Mouse (Mus musculus) forebrain, embryonic 12.5 days (tissue): ENCODE data around the gene Retn. TPM values are rescaled to one million over a fixed set of nuclear protein-coding genes. Genes with fewer than 3 reads are reported as not detected.

ENCODE experiments used
- ATAC-seq: fragments of 200-750 bp; cut with Nextera tagmentation; 2 replicates; pipeline ENCODE4 v1.8.0; 2017; ENCODE audit warnings: moderate TSS enrichment; ENCODE audit not compliant: low FRiP score
- H3K27ac ChIP-seq: fragments of 300-500 bp; sonication (generic); 2 replicates; pipeline ENCODE4 v1.5.1; 2016; ENCODE audit warnings: mild to moderate bottlenecking
- H3K27me3 ChIP-seq: fragments of 300-500 bp; sonication (generic); 2 replicates; pipeline ENCODE4 v1.6.1; 2016; ENCODE audit warnings: mild to moderate bottlenecking
- H3K36me3 ChIP-seq: fragments of 300-500 bp; sonication (generic); replicated peaks from 2 replicates; pipeline ENCODE4 v1.6.1; 2016; ENCODE audit warnings: mild to moderate bottlenecking
- H3K4me1 ChIP-seq: fragments of 300-500 bp; sonication (generic); 2 replicates; pipeline ENCODE4 v1.6.1; 2016
- H3K4me2 ChIP-seq: fragments of 300-500 bp; sonication (generic); 2 replicates; pipeline ENCODE4 v1.6.1; 2016; ENCODE audit warnings: mild to moderate bottlenecking, moderate library complexity
- H3K4me3 ChIP-seq: fragments of 300-500 bp; sonication (generic); replicated peaks from 2 replicates; pipeline ENCODE4 v1.5.1; 2016; ENCODE audit warnings: mild to moderate bottlenecking
- H3K9ac ChIP-seq: fragments of 300-500 bp; sonication (generic); 2 replicates; pipeline ENCODE4 v1.6.1; 2016; ENCODE audit warnings: mild to moderate bottlenecking
- H3K9me3 ChIP-seq: fragments of 300-500 bp; sonication (generic); 2 replicates; pipeline ENCODE4 v1.6.1; 2016
- WGBS: fragments of 180-500 bp; shearing (Covaris S2); methylation state at CpG from one replicate; pipeline ENCODE4 v1.1.7; 2016; 5-methylcytosine and 5-hydroxymethylcytosine counted together
- polyA plus RNA-seq: library from polyadenylated mRNA; unstranded; fragments of >200 nt; fragmentation: Nextera tagmentation; extraction: Ambion mirVana; gene quantifications from 2 replicates; pipeline ENCODE4 v1.2.1, GENCODE M21; 2016

Retn gene
- polyA plus RNA-seq, 1 experiment from 2014 or later: 0.32 TPM

DNA sequence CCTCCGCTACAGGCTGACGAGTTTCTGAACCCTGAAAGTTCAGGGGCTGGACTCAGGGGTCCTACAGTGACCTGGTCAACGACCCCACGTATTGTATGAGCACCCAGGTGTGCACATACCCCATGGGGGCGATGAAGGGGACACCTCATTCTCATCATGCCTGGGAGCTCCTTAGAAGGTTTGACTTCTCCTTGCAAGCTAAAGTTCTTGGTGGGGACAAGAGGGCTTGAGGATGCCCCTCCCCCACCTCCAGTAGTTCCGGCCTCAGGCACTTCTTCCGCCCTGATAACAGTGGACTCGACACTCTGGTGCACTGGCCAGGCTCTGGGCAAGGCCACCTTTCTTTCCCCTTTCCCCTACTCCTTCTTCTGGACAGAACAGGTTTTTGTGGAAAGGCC, 24.1 kb upstream of the Retn start:
- Histone ChIP-seq H3K9ac (peak overlapping the region; percentile 56; the same call in 1 of the 2 replicates), H3K4me1 (peaks cover 9% of the 10 kb centered on the region), H3K9me3 (no peaks in the 10 kb centered on the region), H3K27me3 (peaks cover 20% of the 10 kb centered on the region), H3K27ac (no peak overlapping the region), H3K4me2 (peak overlapping the region; percentile 77), H3K4me3 (peak overlapping the region; percentile 57), H3K36me3 (no peaks in the 10 kb centered on the region)
- 25% methylated on average over 8 of the region's 8 CpGs for WGBS
- ATAC-seq: peak; percentile 15; the same call in 1 of the 2 replicates

DNA sequence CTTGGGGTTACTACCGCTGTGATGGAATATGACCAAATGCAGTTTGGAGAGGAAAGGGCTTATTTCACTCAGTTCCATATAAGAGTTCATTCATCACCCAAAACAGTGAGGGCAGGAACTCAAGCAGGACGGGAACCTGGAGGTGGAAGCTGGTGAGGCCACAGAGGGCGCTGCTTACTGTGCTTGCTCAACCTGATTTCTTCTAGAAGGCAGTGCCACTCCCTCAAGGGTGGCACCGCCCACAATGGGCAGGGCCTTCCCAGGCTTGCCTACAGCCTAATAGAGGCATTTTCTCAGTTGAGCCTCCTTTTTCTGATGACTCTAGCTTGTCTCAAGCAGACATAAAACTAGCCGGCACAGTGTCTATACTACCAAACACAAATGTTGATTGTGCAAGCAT, 9.8 kb upstream of the Retn start:
- H3K9ac ChIP-seq: no peak overlapping the region
- H3K4me1 ChIP-seq: no peaks in the 10 kb centered on the region
- no peak overlapping the region for H3K27ac ChIP-seq
- no peak for ATAC-seq
- no peaks in the 10 kb centered on the region for H3K36me3 ChIP-seq
- H3K4me3 ChIP-seq: no peak overlapping the region
- WGBS: 31% methylated on average over 5 of the region's 5 CpGs
- H3K4me2 ChIP-seq: no peak overlapping the region
- no peaks in the 10 kb centered on the region for H3K27me3 ChIP-seq
- H3K9me3 ChIP-seq: no peaks in the 10 kb centered on the region

DNA sequence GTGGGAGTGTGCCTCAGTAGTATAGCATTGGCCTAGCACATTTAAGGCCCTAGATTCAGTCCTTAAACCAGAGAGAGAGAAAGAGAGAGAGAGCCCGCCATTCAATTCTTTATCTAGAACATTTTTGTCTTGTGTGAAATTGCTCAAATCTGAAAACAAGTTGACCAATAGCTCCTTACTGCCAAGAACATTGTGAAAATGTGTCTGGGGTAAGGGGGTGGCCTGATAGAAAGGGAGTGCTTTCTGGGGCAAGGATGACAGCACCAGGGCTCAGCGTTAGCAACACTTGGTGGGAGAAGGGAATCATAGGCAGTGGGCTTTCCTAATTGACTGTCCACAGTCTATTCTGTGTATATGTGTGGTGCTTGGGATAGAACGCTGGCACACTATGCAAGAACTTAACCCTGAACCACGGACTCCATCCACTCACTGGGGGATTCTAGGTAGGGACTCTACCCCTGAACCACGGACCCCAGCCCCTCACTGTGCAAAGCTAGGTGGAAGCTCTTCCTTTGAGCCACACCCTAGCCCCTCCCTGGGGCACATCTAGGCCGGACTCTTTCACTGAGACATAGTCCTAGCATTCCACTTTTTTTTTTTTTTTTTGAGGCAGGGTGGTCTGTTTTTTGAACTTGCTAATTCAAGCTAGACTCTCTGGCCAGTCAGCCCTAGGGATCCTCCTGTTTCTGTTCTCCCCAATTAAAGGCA, 8.6 kb upstream of the Retn start:
- Histone ChIP-seq H3K4me3 (no peak overlapping the region), H3K4me1 (no peaks in the 10 kb centered on the region), H3K27ac (no peak overlapping the region), H3K27me3 (no peaks in the 10 kb centered on the region), H3K4me2 (no peak overlapping the region), H3K9ac (no peak overlapping the region), H3K9me3 (no peaks in the 10 kb centered on the region), H3K36me3 (no peaks in the 10 kb centered on the region)
- ATAC-seq: no peak
- WGBS: 83% methylated on average over 6 of the region's 6 CpGs

DNA sequence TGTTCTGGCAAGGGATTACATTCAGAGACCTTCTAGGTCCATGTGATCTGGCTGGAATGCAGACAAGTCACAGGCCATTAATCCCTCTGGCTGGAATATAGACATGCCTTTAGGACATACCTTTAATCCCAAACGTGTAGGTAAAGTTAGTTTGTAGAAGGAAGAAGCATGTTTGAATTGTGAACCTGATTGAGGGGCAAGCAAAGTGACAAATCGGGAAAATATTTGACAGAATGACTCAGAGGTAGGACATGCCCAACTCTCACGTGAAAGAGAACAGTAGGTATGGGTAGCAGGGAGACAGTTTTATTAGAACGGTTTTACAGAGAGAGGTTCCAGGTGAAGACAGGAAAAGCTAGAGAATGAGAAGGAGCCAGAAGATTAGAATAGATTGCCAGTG, 8.0 kb upstream of the Retn start:
- Histone ChIP-seq H3K4me1 (no peaks in the 10 kb centered on the region), H3K27ac (no peak overlapping the region), H3K9ac (no peak overlapping the region), H3K27me3 (no peaks in the 10 kb centered on the region), H3K4me3 (no peak overlapping the region), H3K36me3 (no peaks in the 10 kb centered on the region), H3K9me3 (no peaks in the 10 kb centered on the region), H3K4me2 (no peak overlapping the region)
- ATAC-seq: no peak
- 79% methylated on average over 4 of the region's 4 CpGs for WGBS

DNA sequence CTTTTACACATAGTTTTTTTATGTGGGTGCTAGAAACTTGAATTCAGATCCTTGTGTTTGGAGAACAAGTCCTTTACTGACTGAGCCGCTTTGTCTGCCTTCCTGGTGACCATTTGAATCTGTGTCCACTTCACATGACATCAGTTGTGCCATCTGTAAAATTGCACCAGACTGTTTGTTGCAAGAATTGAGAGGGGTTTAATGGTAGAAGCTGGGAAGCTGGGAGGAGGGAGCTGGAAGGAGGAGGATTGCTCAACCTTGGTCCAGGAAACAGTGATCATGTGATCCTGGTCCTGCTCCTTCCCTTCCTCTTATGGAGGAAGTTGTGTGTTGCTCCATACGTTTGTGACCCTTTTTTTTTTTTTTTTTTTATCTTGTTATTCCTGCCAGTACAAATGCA, 7.3 kb upstream of the Retn start:
- H3K9ac ChIP-seq: no peak overlapping the region

DNA sequence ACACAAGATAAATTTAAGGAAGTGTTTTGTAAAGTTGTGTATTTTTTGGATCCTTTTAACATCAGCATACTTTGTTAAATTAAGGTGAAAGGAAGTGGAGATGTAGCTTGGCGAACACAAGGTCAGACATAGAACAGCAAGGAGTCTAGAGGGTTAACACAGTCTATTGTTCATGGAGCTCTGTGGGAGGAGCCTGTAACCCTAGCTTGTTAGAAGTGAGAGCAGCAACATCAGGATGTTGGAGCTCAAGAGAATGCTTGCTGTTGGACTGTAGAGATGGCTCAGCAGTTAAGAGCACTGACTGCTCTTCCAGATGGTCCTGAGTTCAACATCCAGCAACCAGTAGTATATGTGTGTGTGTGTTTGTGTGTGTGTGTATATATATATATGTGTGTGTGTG, 6.6 kb upstream of the Retn start:
- Histone ChIP-seq H3K4me1 (no peaks in the 10 kb centered on the region), H3K27ac (no peak overlapping the region), H3K4me3 (no peak overlapping the region), H3K9me3 (no peaks in the 10 kb centered on the region), H3K4me2 (no peak overlapping the region), H3K36me3 (no peaks in the 10 kb centered on the region), H3K9ac (no peak overlapping the region), H3K27me3 (no peaks in the 10 kb centered on the region)
- WGBS: 35% methylated on average over 1 of the region's 1 CpGs
- ATAC-seq: no peak

More for the DNA sequence above, 7.3 kb upstream of the Retn start:
- WGBS: 73% methylated on average over 2 of the region's 2 CpGs
- Histone ChIP-seq H3K4me1 (no peaks in the 10 kb centered on the region), H3K27me3 (no peaks in the 10 kb centered on the region), H3K9me3 (no peaks in the 10 kb centered on the region), H3K4me2 (no peak overlapping the region), H3K36me3 (no peaks in the 10 kb centered on the region), H3K4me3 (no peak overlapping the region), H3K27ac (no peak overlapping the region)
- no peak for ATAC-seq

DNA sequence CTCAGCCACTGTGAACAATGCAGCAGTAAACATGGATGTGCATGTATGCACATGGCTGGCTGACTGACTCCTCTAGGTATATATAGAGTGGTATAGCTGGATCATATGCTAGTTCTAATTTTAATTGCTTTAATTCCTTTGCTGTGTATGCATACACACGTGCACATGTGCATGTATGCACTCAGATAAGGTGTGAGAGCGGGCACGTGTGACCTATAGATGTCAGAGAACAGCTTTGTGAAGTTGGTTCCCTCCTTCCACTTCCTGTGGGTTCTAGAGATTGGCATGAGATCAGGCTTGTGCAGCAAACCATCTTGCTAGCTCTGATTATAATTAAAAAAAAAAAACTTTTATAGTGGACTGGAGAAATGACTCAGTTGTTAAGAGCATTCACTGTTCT, 2.7 kb upstream of the Retn start:
- Histone ChIP-seq H3K27me3 (no peaks in the 10 kb centered on the region), H3K4me2 (no peak overlapping the region), H3K4me3 (no peak overlapping the region), H3K9me3 (no peaks in the 10 kb centered on the region), H3K4me1 (peaks cover 10% of the 10 kb centered on the region), H3K9ac (no peak overlapping the region), H3K36me3 (no peaks in the 10 kb centered on the region), H3K27ac (no peak overlapping the region)
- ATAC-seq: no peak
- WGBS: 71% methylated on average over 3 of the region's 3 CpGs

DNA sequence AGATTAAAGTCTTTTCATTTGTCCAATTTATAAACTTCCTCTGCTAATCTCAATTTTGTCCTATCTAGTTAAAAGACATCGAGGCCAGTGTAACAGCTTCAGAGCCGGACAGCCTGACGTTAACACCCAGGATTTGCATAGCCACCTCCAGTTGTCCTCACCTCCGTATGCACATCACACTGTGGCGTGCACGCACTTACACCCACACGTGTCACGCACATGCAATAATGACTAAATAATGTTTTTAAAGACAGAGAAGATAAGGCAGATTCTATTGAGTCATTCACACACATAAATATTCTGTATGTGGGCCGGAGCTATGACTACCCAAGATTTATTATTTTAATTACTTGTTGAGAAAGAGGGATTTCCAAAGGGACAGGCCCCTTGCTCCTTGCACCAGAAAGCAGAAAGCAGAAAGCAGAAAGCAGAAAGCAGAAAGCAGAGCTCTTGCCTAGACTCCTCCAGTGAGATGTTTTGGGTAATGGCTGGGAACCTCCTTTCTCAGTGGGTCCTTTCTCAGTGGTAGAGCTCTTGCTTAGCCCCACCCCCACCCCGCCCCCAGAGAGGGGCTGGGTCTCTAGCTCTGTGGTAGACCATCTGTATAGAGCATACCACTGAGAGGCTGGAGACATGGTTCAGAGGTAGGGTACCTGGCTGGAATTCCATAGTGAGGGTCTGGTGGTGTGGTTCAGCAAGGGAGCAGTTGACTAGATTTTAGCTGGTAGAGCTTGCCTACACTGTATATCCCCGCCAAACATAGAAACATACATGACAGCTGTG, 653 bp upstream of the Retn start:
- Histone ChIP-seq H3K9ac (no peak overlapping the region), H3K36me3 (no peaks in the 10 kb centered on the region), H3K4me3 (no peak overlapping the region), H3K4me1 (peaks cover 10% of the 10 kb centered on the region), H3K9me3 (no peaks in the 10 kb centered on the region), H3K27ac (no peak overlapping the region), H3K27me3 (no peaks in the 10 kb centered on the region), H3K4me2 (no peak overlapping the region)
- ATAC-seq: no peak
- 78% methylated on average over 11 of the region's 11 CpGs for WGBS

DNA sequence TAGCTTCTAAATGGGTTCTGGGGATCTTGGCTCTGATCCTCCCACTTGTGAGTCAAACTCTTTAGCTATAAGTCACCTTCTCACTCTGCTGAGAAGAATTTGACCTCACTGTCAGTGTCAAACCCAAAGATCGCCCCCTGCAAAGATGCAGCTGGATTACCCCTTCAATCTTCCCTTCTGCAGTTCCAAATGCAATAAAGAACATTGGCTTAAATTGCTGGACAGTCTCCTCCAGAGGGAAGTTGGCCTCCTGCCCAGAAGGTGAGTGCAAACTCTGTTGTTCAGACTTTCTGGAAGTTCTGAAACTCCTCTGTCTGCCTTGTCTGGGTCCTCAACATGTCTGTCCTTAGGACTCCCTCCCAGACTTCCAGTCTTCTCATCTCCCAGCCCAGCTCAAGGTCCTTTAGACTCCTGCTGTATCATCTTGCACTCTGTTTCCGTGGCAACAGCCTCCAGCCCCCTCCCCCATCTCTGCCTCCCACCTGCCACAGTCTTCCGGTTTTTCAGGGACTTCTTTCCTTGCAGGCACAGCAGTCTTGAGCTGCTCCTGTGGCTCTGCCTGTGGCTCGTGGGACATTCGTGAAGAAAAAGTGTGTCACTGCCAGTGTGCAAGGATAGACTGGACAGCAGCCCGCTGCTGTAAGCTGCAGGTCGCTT, 1.3 kb downstream of the Retn start:
- Histone ChIP-seq H3K4me1 (peaks cover 10% of the 10 kb centered on the region), H3K27me3 (no peaks in the 10 kb centered on the region), H3K27ac (0 out of 2 replicates have a peak overlapping the region, but pooled peaks have one; percentile 19), H3K9ac (no peak overlapping the region; the same call in 1 of the 2 replicates), H3K9me3 (no peaks in the 10 kb centered on the region), H3K36me3 (no peaks in the 10 kb centered on the region), H3K4me2 (peak overlapping the region; percentile 40), H3K4me3 (no peak overlapping the region)
- peak; percentile 76; the same call in 1 of the 2 replicates for ATAC-seq
- WGBS: 20% methylated on average over 7 of the region's 7 CpGs

DNA sequence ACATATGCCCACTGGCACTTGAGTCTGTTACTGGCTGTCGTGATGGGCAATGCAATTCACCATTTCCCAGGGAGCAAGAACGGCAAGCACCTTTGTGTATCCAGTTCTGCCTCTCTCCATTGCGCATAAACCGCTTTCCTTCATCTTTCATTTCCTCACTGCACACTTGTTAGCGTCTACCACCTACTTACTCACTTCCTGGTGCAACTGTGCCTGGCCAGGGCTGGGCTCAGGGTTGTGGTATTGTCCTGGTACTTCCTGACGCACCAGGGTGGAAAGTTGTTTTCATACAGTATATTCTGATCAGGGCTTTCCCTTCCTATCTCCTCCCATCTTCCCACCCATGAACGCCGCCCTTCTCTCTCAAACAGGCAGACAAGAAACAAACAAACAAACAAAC, 5.3 kb downstream of the Retn start:
- no peaks in the 10 kb centered on the region for H3K27me3 ChIP-seq
- no peaks in the 10 kb centered on the region for H3K9me3 ChIP-seq
- WGBS: 83% methylated on average over 8 of the region's 8 CpGs
- H3K4me2 ChIP-seq: no peak overlapping the region
- ATAC-seq: no peak
- no peak overlapping the region for H3K27ac ChIP-seq
- H3K36me3 ChIP-seq: no peaks in the 10 kb centered on the region
- no peak overlapping the region for H3K4me3 ChIP-seq
- peaks cover 10% of the 10 kb centered on the region for H3K4me1 ChIP-seq
- H3K9ac ChIP-seq: no peak overlapping the region

DNA sequence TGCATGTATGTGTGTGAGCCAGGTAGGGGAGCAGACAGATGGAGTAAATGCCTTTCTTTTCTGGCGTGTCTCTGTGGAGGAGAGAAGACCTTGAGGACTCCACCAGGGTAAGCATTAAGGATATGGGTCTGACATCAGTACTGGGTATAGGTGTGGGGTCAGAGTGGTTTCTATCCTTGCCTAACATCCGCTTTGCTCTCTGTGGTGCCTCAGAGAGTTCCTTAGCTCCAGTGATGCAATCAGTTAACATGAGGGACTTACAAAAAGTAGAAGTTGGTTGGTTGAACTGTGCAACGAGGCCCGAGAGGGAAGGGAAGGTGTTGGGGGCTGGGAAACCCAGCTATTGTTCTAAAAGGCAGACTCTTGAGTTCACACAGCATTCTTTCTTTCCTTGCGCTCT, 8.8 kb downstream of the Retn start:
- WGBS: 64% methylated on average over 5 of the region's 5 CpGs
- Histone ChIP-seq H3K36me3 (no peaks in the 10 kb centered on the region), H3K27me3 (no peaks in the 10 kb centered on the region), H3K27ac (no peak overlapping the region), H3K4me1 (no peaks in the 10 kb centered on the region), H3K4me2 (no peak overlapping the region), H3K9me3 (no peaks in the 10 kb centered on the region), H3K9ac (no peak overlapping the region), H3K4me3 (no peak overlapping the region)
- no peak for ATAC-seq

DNA sequence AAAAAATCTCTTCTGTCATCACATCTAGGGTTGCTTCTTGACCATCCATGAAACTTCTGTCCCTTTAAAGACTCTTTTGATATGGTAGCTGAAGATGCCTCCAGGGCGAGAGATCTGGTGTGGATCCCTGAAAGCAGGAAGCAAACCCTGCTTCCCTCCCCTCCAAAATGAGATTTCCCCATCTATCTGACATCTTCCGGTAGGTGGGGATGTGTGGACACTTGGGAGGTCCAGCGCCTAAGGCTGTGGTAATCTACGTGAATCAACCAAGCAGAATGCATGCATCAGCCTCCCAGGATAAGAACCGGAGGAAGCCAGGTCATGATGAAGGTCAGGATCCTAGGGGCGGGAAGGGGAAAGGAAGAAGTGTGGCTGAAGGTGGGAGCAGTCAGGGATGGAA, 9.9 kb downstream of the Retn start, which contains the start of gene Mcemp1:
TSS of gene Mcemp1 (plus strand) at position 248 of the 400 bp plus-strand sequence.
- no peak within 1 kb of the TSS for H3K4me3 ChIP-seq
- H3K9me3 ChIP-seq: no peaks in the 10 kb centered on the region
- 82% methylated on average over 6 of the region's 6 CpGs for WGBS
- no peak for ATAC-seq
- no peak within 1 kb of the TSS for H3K27ac ChIP-seq
- no peak within 1 kb of the TSS for H3K4me2 ChIP-seq
- H3K9ac ChIP-seq: no peak within 1 kb of the TSS
- H3K27me3 ChIP-seq: no peaks in the 10 kb centered on the region
- no peaks in the 10 kb centered on the region for H3K4me1 ChIP-seq
- no peaks in the 10 kb centered on the region for H3K36me3 ChIP-seq
